Mouse (Mus musculus): ENCODE data around the gene Exd2. TPM values are rescaled to one million over a fixed set of nuclear protein-coding genes. Genes with fewer than 3 reads are reported as not detected.

The Exd2 gene
- polyA plus RNA-seq (2016; fragmentation: Nextera tagmentation; extraction: Ambion mirVana), result 36.0 and 40.6 TPM in 2 replicates

GRCm38 (mm10) chr12:80462942-80463651, at the start of gene Exd2:
Gene Exd2 (plus strand): TSS chr12:80463095.
- WGBS, result under 1% methylated on average over 45 of the region's 45 CpGs
- Histone ChIP-seq H3K4me1 (replicated peaks) (peaks cover 8% of the 10 kb centered on the region), H3K4me3 (peak within 1 kb of the TSS; percentile 83), H3K36me3 (0 out of 2 replicates have a peak, but pooled peaks cover 5% of the 10 kb centered on the region), H3K27ac (peak within 1 kb of the TSS; percentile 94), H3K27me3 (ENCODE audit: insufficient read depth, poor library complexity, severe bottlenecking) (no peaks in the 10 kb centered on the region), H3K9me3 (no peaks in the 10 kb centered on the region)
- peak; percentile 87 for DNase-seq (ENCODE audit: low spot score)

- no peaks in the 10 kb centered on the region for H3K4me1 ChIP-seq (replicated peaks)
- no peak for DNase-seq (ENCODE audit: low spot score)
- H3K9me3 ChIP-seq, result peaks cover 10% of the 10 kb centered on the region; the same call in 1 of the 2 replicates
- no peak overlapping the region for H3K27ac ChIP-seq
- H3K27me3 ChIP-seq (ENCODE audit: insufficient read depth, poor library complexity, severe bottlenecking), result no peaks in the 10 kb centered on the region
- peaks cover 57% of the 10 kb centered on the region for H3K36me3 ChIP-seq
- 96% methylated on average over 2 of the region's 2 CpGs for WGBS
- H3K4me3 ChIP-seq, result no peak overlapping the region
These were observed 47.8 kb upstream of the Exd2 start for GRCm38 (mm10) chr12:80415100-80415499.

GRCm38 (mm10) chr12:80427683-80428082, 35.2 kb upstream of the Exd2 start:
- H3K27ac ChIP-seq, result no peak overlapping the region

GRCm38 (mm10) chr12:80433266-80433665, 29.6 kb upstream of the Exd2 start:
- Histone ChIP-seq H3K27ac (no peak overlapping the region), H3K4me1 (replicated peaks) (peaks cover 34% of the 10 kb centered on the region), H3K4me3 (no peak overlapping the region), H3K27me3 (ENCODE audit: insufficient read depth, poor library complexity, severe bottlenecking) (no peaks in the 10 kb centered on the region), H3K36me3 (peaks cover 20% of the 10 kb centered on the region), H3K9me3 (no peaks in the 10 kb centered on the region)
- DNase-seq (ENCODE audit: low spot score), result no peak
- WGBS, result 74% methylated on average over 4 of the region's 4 CpGs

More at GRCm38 (mm10) chr12:80427683-80428082, 35.2 kb upstream of the Exd2 start:
- DNase-seq (ENCODE audit: low spot score), result no peak
- Histone ChIP-seq H3K4me3 (no peak overlapping the region), H3K27me3 (ENCODE audit: insufficient read depth, poor library complexity, severe bottlenecking) (no peaks in the 10 kb centered on the region), H3K4me1 (replicated peaks) (no peaks in the 10 kb centered on the region), H3K36me3 (peaks cover 53% of the 10 kb centered on the region), H3K9me3 (0 out of 2 replicates have a peak, but pooled peaks cover 3% of the 10 kb centered on the region)
- 92% methylated on average over 3 of the region's 3 CpGs for WGBS

- peaks cover 34% of the 10 kb centered on the region for H3K4me1 ChIP-seq (replicated peaks)
- DNase-seq (ENCODE audit: low spot score), result no peak
- WGBS, result 10% methylated on average over 10 of the region's 10 CpGs
- no peaks in the 10 kb centered on the region for H3K27me3 ChIP-seq (ENCODE audit: insufficient read depth, poor library complexity, severe bottlenecking)
- H3K4me3 ChIP-seq, result peak overlapping the region; percentile 96
- H3K27ac ChIP-seq, result peak overlapping the region; percentile 97
- peaks cover 11% of the 10 kb centered on the region; the same call in 1 of the 2 replicates for H3K36me3 ChIP-seq
- H3K9me3 ChIP-seq, result no peaks in the 10 kb centered on the region
These were observed 28.3 kb upstream of the Exd2 start for GRCm38 (mm10) chr12:80434601-80434960.

- peak overlapping the region; percentile 97 for H3K27ac ChIP-seq
- peak; percentile 86 for DNase-seq (ENCODE audit: low spot score)
- peaks cover 34% of the 10 kb centered on the region for H3K4me1 ChIP-seq (replicated peaks)
- no peaks in the 10 kb centered on the region for H3K9me3 ChIP-seq
- peaks cover 11% of the 10 kb centered on the region; the same call in 1 of the 2 replicates for H3K36me3 ChIP-seq
- WGBS, result 0% methylated on average over 62 of the region's 64 CpGs
- H3K4me3 ChIP-seq, result peak overlapping the region; percentile 96
- no peaks in the 10 kb centered on the region for H3K27me3 ChIP-seq (ENCODE audit: insufficient read depth, poor library complexity, severe bottlenecking)
These were observed 27.8 kb upstream of the Exd2 start for GRCm38 (mm10) chr12:80434961-80435691.

- peak overlapping the region; percentile 97 for H3K27ac ChIP-seq
- no peaks in the 10 kb centered on the region for H3K9me3 ChIP-seq
- H3K36me3 ChIP-seq, result peaks cover 5% of the 10 kb centered on the region; the same call in 1 of the 2 replicates
- H3K4me3 ChIP-seq, result peak overlapping the region; percentile 96
- H3K27me3 ChIP-seq (ENCODE audit: insufficient read depth, poor library complexity, severe bottlenecking), result no peaks in the 10 kb centered on the region
- under 1% methylated on average over 10 of the region's 10 CpGs for WGBS
- no peak for DNase-seq (ENCODE audit: low spot score)
- H3K4me1 ChIP-seq (replicated peaks), result peaks cover 34% of the 10 kb centered on the region
These were observed 27.0 kb upstream of the Exd2 start for GRCm38 (mm10) chr12:80435887-80436286.

GRCm38 (mm10) chr12:80436336-80436976, 26.4 kb upstream of the Exd2 start, which contains the start of gene Dcaf5:
Gene Dcaf5 (minus strand): TSS chr12:80436601.
- peak within 1 kb of the TSS; percentile 97 for H3K27ac ChIP-seq
- H3K4me3 ChIP-seq, result peak within 1 kb of the TSS; percentile 96
- DNase-seq (ENCODE audit: low spot score), result peak; percentile 81
- WGBS, result under 1% methylated on average over 76 of the region's 79 CpGs
- no peaks in the 10 kb centered on the region for H3K9me3 ChIP-seq
- peaks cover 3% of the 10 kb centered on the region; the same call in 1 of the 2 replicates for H3K36me3 ChIP-seq
- H3K4me1 ChIP-seq (replicated peaks), result peaks cover 34% of the 10 kb centered on the region
- no peaks in the 10 kb centered on the region for H3K27me3 ChIP-seq (ENCODE audit: insufficient read depth, poor library complexity, severe bottlenecking)

- Histone ChIP-seq H3K27me3 (ENCODE audit: insufficient read depth, poor library complexity, severe bottlenecking) (no peaks in the 10 kb centered on the region), H3K4me3 (peak overlapping the region; percentile 96), H3K27ac (peak overlapping the region; percentile 97), H3K4me1 (replicated peaks) (peaks cover 34% of the 10 kb centered on the region), H3K36me3 (peaks cover 3% of the 10 kb centered on the region; the same call in 1 of the 2 replicates), H3K9me3 (no peaks in the 10 kb centered on the region)
- WGBS, result 22% methylated on average over 4 of the region's 4 CpGs
- peak; percentile 5 for DNase-seq (ENCODE audit: low spot score)
These were observed 25.7 kb upstream of the Exd2 start for GRCm38 (mm10) chr12:80437051-80437675.

- Histone ChIP-seq H3K4me1 (replicated peaks) (peaks cover 11% of the 10 kb centered on the region), H3K9me3 (no peaks in the 10 kb centered on the region), H3K27ac (no peak overlapping the region), H3K4me3 (no peak overlapping the region), H3K36me3 (no peaks in the 10 kb centered on the region), H3K27me3 (ENCODE audit: insufficient read depth, poor library complexity, severe bottlenecking) (no peaks in the 10 kb centered on the region)
- 79% methylated on average over 2 of the region's 2 CpGs for WGBS
- no peak for DNase-seq (ENCODE audit: low spot score)
These were observed 21.9 kb upstream of the Exd2 start for GRCm38 (mm10) chr12:80440957-80441356.

- no peak for DNase-seq (ENCODE audit: low spot score)
- Histone ChIP-seq H3K9me3 (no peaks in the 10 kb centered on the region), H3K27me3 (ENCODE audit: insufficient read depth, poor library complexity, severe bottlenecking) (no peaks in the 10 kb centered on the region), H3K27ac (no peak overlapping the region), H3K4me3 (no peak overlapping the region), H3K4me1 (replicated peaks) (no peaks in the 10 kb centered on the region), H3K36me3 (no peaks in the 10 kb centered on the region)
- WGBS, result 86% methylated on average over 9 of the region's 9 CpGs
These were observed 18.3 kb upstream of the Exd2 start for GRCm38 (mm10) chr12:80444525-80445109.

GRCm38 (mm10) chr12:80453506-80453905, 9.4 kb upstream of the Exd2 start:
- H3K27me3 ChIP-seq (ENCODE audit: insufficient read depth, poor library complexity, severe bottlenecking), result no peaks in the 10 kb centered on the region
- no peaks in the 10 kb centered on the region for H3K36me3 ChIP-seq
- no peak for DNase-seq (ENCODE audit: low spot score)
- H3K4me3 ChIP-seq, result no peak overlapping the region
- no peaks in the 10 kb centered on the region for H3K9me3 ChIP-seq
- H3K4me1 ChIP-seq (replicated peaks), result no peaks in the 10 kb centered on the region
- H3K27ac ChIP-seq, result no peak overlapping the region
- WGBS, result 82% methylated on average over 1 of the region's 1 CpGs
